Mouse (Mus musculus) hindbrain, embryonic 15.5 days (tissue): ENCODE data around the gene Cd9. TPM values are rescaled to one million over a fixed set of nuclear protein-coding genes. Genes with fewer than 3 reads are reported as not detected.
A peak's percentile ranks its signal among the peaks of the same experiment; 100 is the strongest.

ENCODE experiments used
- ATAC-seq: fragments of 200-750 bp; cut with Nextera tagmentation; 2 replicates; pipeline ENCODE4 v1.8.0; 2017; ENCODE audit warnings: low read depth, moderate number of reproducible peaks, moderate TSS enrichment; ENCODE audit not compliant: low FRiP score
- H3K27ac ChIP-seq: fragments of 300-500 bp; sonication (generic); replicated peaks from 2 replicates; pipeline ENCODE4 v1.5.1; 2015; ENCODE audit warnings: mild to moderate bottlenecking, inconsistent platforms
- H3K27me3 ChIP-seq: fragments of 300-500 bp; sonication (generic); 2 replicates; pipeline ENCODE4 v1.6.1; 2015; ENCODE audit warnings: control low read depth, inconsistent platforms
- H3K36me3 ChIP-seq: fragments of 300-500 bp; sonication (generic); 2 replicates; pipeline ENCODE4 v1.6.1; 2015; ENCODE audit warnings: control low read depth, inconsistent platforms
- H3K4me1 ChIP-seq: fragments of 300-500 bp; sonication (generic); replicated peaks from 2 replicates; pipeline ENCODE4 v1.6.1; 2015; ENCODE audit warnings: control low read depth, inconsistent platforms
- H3K4me2 ChIP-seq: fragments of 300-500 bp; sonication (generic); 2 replicates; pipeline ENCODE4 v1.6.1; 2015; ENCODE audit warnings: moderate library complexity, mild to moderate bottlenecking, inconsistent platforms
- H3K4me3 ChIP-seq: fragments of 300-500 bp; sonication (generic); 2 replicates; pipeline ENCODE4 v1.5.1; 2015; ENCODE audit warnings: mild to moderate bottlenecking, inconsistent platforms
- H3K9ac ChIP-seq: fragments of 300-500 bp; sonication (generic); 2 replicates; pipeline ENCODE4 v1.6.1; 2015; ENCODE audit warnings: inconsistent platforms
- H3K9me3 ChIP-seq: fragments of 300-500 bp; sonication (generic); 2 replicates; pipeline ENCODE4 v1.6.1; 2016; ENCODE audit warnings: control low read depth, inconsistent platforms
- WGBS: fragments of 180-500 bp; shearing (Covaris S2); methylation state at CpG from one replicate; pipeline ENCODE4 v1.1.7; 2015; 5-methylcytosine and 5-hydroxymethylcytosine counted together
- polyA plus RNA-seq: library from polyadenylated mRNA; unstranded; fragments of >200 nt; fragmentation: Nextera tagmentation; extraction: Ambion mirVana; gene quantifications from 2 replicates; pipeline ENCODE4 v1.2.1, GENCODE M21; 2015

The Cd9 gene
- polyA plus RNA-seq, 1 experiment from 2014 or later = 108 TPM

DNA sequence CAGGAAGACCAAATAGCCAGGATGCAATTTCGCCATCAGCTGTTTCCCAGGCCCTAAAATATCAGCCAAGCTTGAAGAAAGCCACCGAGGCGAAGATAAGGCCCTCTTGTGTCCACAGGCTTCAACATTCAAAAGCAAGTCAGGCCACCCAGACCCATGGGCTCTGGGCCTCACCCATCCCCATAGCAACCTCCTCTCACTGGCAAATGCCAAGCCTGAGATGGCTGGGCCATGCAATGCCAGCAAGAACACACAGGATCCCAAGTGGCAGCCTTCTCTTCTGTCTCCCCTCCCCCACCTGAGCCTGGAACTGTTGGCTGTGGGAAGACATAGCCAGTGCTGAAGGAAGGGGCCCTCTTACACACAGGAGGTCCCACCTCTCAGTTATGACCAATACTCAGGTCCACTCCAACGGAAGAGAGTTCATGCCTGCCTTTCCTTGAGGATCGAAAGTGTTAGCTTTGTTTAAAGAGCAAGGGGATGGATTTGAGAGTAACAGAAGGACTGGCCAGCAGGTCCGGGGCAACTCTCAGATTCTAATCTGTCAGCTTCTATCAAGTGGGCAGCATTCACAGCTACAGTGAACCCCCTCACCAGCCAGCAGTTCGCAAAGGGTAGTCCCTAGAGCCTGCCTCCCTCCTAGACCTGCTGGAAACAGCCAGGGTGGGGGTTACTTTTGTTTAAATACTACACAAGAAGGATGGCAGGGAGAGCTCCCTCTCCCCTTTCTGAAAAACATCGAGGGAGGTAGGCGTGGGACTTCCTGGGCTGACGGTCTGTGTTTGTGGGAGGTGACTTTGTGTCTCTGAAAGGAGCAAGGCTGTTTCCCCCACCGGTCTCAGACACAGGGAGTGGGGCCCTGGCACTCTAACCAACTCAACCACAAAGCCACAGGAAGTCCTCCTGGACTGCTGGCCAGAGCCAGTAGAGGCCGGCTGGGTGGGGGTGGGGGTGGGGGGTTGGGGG is 13.9 kb downstream of the Cd9 start:
- H3K4me2 ChIP-seq = peak overlapping the region; percentile 26
- H3K9ac ChIP-seq = no peak overlapping the region
- H3K36me3 ChIP-seq = no peaks in the 10 kb centered on the region
- H3K27me3 ChIP-seq = no peaks in the 10 kb centered on the region
- no peak overlapping the region for H3K4me3 ChIP-seq
- peak; percentile 88 for ATAC-seq
- peaks cover 33% of the 10 kb centered on the region for H3K4me1 ChIP-seq
- H3K9me3 ChIP-seq = no peaks in the 10 kb centered on the region
- WGBS = 32% methylated on average over 12 of the region's 12 CpGs
- peak overlapping the region; percentile 84 for H3K27ac ChIP-seq

GRCm38 (mm10) chr6:125479359-125479758 is 15.2 kb downstream of the Cd9 start:
- Histone ChIP-seq H3K4me1 (peaks cover 38% of the 10 kb centered on the region), H3K4me2 (no peak overlapping the region), H3K27ac (0 out of 2 replicates have a peak overlapping the region, but pooled peaks have one; percentile 3), H3K4me3 (no peak overlapping the region), H3K9ac (no peak overlapping the region), H3K27me3 (no peaks in the 10 kb centered on the region), H3K9me3 (no peaks in the 10 kb centered on the region), H3K36me3 (no peaks in the 10 kb centered on the region)
- no peak for ATAC-seq
- 93% methylated on average over 9 of the region's 9 CpGs for WGBS

GRCm38 (mm10) chr6:125478135-125479128 is 16.2 kb downstream of the Cd9 start:
- WGBS = 90% methylated on average over 16 of the region's 16 CpGs
- Histone ChIP-seq H3K4me3 (no peak overlapping the region), H3K27ac (no peak overlapping the region), H3K9me3 (no peaks in the 10 kb centered on the region), H3K36me3 (no peaks in the 10 kb centered on the region), H3K9ac (no peak overlapping the region), H3K4me2 (no peak overlapping the region), H3K27me3 (no peaks in the 10 kb centered on the region), H3K4me1 (peaks cover 38% of the 10 kb centered on the region)
- no peak for ATAC-seq

DNA sequence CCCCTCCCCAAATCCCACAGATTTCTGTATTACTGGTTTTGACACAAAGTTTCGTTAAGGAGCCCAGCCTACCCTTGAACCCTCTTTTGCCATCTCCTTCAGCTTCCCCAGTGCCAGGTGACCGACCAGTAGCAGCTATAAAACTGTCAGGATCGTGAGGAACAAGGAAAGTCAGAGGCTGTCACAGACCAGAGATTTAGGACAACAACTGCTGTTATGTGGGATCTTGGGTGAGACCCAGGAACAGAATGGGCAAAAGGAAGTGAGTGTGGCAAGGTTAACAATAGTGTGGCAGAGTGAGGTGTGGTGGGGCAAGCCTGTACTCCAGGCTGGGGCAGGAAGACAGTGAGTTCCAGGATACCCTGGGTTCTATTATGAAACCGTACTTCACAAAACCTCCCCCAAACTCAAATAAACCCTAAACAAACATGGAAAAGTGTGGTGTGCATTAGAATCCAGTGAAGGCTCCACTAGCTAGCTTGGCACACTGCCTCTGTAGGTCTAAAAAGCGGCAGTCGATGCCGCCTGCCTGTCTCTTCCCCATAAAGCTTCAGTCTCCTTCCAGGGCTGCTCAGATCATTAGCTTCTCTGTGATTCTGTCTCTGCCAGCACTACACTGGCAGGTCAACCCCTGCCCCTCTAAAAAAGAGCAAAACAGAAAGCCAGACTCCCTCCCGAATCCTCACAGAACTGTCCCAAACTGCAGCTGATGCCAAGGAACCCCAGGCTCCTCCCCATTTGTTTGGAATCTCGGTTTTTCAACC is 17.6 kb downstream of the Cd9 start:
- Histone ChIP-seq H3K27ac (peak overlapping the region; percentile 56), H3K36me3 (no peaks in the 10 kb centered on the region), H3K4me3 (no peak overlapping the region), H3K9ac (no peak overlapping the region), H3K4me2 (no peak overlapping the region), H3K27me3 (no peaks in the 10 kb centered on the region), H3K4me1 (peaks cover 33% of the 10 kb centered on the region), H3K9me3 (no peaks in the 10 kb centered on the region)
- ATAC-seq = no peak
- 57% methylated on average over 9 of the region's 9 CpGs for WGBS

DNA sequence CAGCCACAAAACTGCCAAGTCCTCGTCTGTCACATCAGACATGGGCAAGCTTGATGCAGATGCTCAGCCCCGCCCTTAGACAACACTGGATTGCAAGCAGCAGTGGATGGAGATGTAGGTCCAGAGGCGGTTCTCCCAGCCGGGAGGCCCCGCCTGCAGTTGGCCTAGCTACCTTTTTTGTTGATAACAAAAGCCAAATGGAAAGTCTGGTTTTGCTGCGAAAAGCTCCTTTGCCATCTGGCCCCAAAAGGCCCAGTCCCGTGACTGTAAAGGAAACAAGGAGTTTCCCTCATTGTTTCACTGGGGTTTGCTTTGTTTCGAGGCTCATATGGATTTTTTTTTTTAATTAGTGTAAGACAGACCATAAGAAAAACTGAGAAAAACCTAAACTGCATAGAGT is 18.5 kb downstream of the Cd9 start:
- H3K9me3 ChIP-seq = no peaks in the 10 kb centered on the region
- ATAC-seq = no peak
- 31% methylated on average over 8 of the region's 8 CpGs for WGBS

GRCm38 (mm10) chr6:125475184-125475583 is 19.4 kb downstream of the Cd9 start:
- Histone ChIP-seq H3K4me1 (peaks cover 22% of the 10 kb centered on the region), H3K4me2 (no peak overlapping the region), H3K27me3 (no peaks in the 10 kb centered on the region), H3K9ac (no peak overlapping the region), H3K4me3 (no peak overlapping the region), H3K36me3 (no peaks in the 10 kb centered on the region), H3K27ac (no peak overlapping the region), H3K9me3 (no peaks in the 10 kb centered on the region)
- no peak for ATAC-seq
- 33% methylated on average over 1 of the region's 1 CpGs for WGBS

More for the DNA sequence above, 18.5 kb downstream of the Cd9 start:
- Histone ChIP-seq H3K27ac (peak overlapping the region; percentile 27; the same call in 1 of the 2 replicates), H3K36me3 (no peaks in the 10 kb centered on the region), H3K9ac (no peak overlapping the region), H3K4me1 (peaks cover 30% of the 10 kb centered on the region), H3K4me3 (no peak overlapping the region), H3K4me2 (no peak overlapping the region), H3K27me3 (no peaks in the 10 kb centered on the region)

- no peak overlapping the region for H3K9ac ChIP-seq
- no peak overlapping the region for H3K27ac ChIP-seq
- no peak overlapping the region for H3K4me3 ChIP-seq
- H3K36me3 ChIP-seq = no peaks in the 10 kb centered on the region
- no peaks in the 10 kb centered on the region for H3K9me3 ChIP-seq
- H3K4me2 ChIP-seq = no peak overlapping the region
- H3K4me1 ChIP-seq = peaks cover 22% of the 10 kb centered on the region
- no peak for ATAC-seq
- H3K27me3 ChIP-seq = no peaks in the 10 kb centered on the region
- 87% methylated on average over 5 of the region's 5 CpGs for WGBS
Measured at GRCm38 (mm10) chr6:125473939-125474338, 20.7 kb downstream of the Cd9 start.

DNA sequence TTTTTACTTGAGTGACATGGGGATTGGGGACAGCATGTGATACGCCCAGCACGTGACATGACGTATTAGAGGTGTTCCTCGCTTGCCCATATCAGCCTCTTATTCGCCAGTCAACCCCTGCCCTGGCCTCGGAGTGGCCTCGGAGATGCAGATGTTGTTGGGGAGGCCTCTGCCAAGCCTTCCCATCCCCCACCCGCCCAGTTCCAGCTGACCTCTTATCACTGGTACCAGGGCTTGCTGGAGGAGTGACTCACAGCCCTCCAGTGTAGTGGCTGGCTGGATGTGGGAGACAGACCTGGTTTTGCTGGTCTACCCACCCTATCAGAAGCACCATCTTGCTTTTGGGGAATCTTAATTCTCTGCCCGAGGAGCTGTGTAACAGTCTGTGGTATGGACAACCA is 21.3 kb downstream of the Cd9 start:
- H3K4me1 ChIP-seq = peaks cover 27% of the 10 kb centered on the region
- no peak overlapping the region for H3K9ac ChIP-seq
- no peak for ATAC-seq
- H3K27ac ChIP-seq = no peak overlapping the region
- no peak overlapping the region for H3K4me3 ChIP-seq
- H3K36me3 ChIP-seq = no peaks in the 10 kb centered on the region
- no peaks in the 10 kb centered on the region for H3K9me3 ChIP-seq
- H3K4me2 ChIP-seq = no peak overlapping the region
- no peaks in the 10 kb centered on the region for H3K27me3 ChIP-seq
- WGBS = 91% methylated on average over 9 of the region's 9 CpGs

DNA sequence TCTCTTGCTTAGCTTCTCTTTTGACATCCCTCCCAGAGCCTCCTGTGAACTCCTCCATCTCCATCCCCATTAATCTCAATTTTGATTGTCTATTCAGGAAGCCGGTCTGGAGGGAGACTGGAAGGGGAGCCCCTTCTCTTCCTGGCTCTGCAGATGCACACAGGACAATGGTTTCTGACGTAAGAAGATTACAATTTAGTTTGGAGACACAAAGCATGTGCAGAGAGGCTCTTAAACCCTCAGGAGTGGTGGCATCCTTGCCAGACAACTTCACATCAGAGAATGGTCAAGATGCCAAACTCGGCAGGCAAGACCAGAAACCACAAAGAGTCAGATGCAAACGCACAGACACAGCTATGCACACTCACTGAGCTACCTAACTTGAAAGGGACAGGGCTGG is 22.7 kb downstream of the Cd9 start:
- WGBS = 48% methylated on average over 4 of the region's 4 CpGs
- H3K36me3 ChIP-seq = no peaks in the 10 kb centered on the region
- no peak overlapping the region for H3K4me3 ChIP-seq
- 0 out of 2 replicates have a peak overlapping the region, but pooled peaks have one; percentile 14 for H3K27ac ChIP-seq
- H3K4me2 ChIP-seq = no peak overlapping the region
- peaks cover 31% of the 10 kb centered on the region for H3K4me1 ChIP-seq
- no peaks in the 10 kb centered on the region for H3K9me3 ChIP-seq
- no peak overlapping the region for H3K9ac ChIP-seq
- no peaks in the 10 kb centered on the region for H3K27me3 ChIP-seq
- no peak for ATAC-seq

DNA sequence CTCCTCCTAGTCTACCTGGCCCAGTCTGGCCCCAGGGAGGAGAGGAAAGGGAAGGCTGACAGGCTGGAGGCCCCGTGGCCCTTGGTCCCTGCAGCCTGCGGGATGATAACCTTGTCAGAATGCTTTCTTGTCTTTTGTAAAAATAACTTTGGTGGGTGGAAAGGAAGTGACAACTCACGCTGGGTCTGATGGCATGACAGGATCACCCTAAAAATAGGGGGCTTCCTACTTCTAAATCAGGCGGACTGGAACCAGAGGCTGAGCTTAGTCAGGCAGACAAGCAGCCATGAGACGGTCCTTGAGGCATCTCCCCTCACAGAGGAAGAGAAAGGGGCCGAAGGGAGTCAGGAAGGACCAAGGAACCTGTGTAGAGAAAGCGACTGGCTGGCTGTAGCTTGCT is 23.3 kb downstream of the Cd9 start:
- Histone ChIP-seq H3K9ac (no peak overlapping the region), H3K36me3 (no peaks in the 10 kb centered on the region), H3K27ac (0 out of 2 replicates have a peak overlapping the region, but pooled peaks have one; percentile 14), H3K4me1 (peaks cover 31% of the 10 kb centered on the region), H3K9me3 (no peaks in the 10 kb centered on the region), H3K27me3 (no peaks in the 10 kb centered on the region), H3K4me3 (no peak overlapping the region), H3K4me2 (no peak overlapping the region)
- 79% methylated on average over 7 of the region's 7 CpGs for WGBS
- ATAC-seq = no peak

GRCm38 (mm10) chr6:125470616-125471015 is 24.0 kb downstream of the Cd9 start:
- Histone ChIP-seq H3K36me3 (no peaks in the 10 kb centered on the region), H3K4me2 (no peak overlapping the region), H3K9me3 (no peaks in the 10 kb centered on the region), H3K27me3 (no peaks in the 10 kb centered on the region), H3K27ac (no peak overlapping the region), H3K4me3 (no peak overlapping the region), H3K9ac (no peak overlapping the region), H3K4me1 (peaks cover 28% of the 10 kb centered on the region)
- WGBS = 95% methylated on average over 5 of the region's 5 CpGs
- ATAC-seq = no peak
